Mouse (Mus musculus) testis, adult 2 months (tissue): ENCODE data around the gene Sgsm3.

Source experiments
- CTCF ChIP-seq: fragments of 200-500 bp; IDR thresholded peaks from 2 replicates; pipeline ENCODE4 v1.5.1; 2012; ENCODE audit warnings: low read depth, mild to moderate bottlenecking, inconsistent platforms, low read length, moderate library complexity; ENCODE audit not compliant: control insufficient read depth, insufficient read depth, insufficient replicate concordance
- POLR2A ChIP-seq: fragments of 200-500 bp; IDR thresholded peaks from 2 replicates; pipeline ENCODE4 v1.6.1; 2012; ENCODE audit warnings: low read depth, mild to moderate bottlenecking, inconsistent platforms, low read length, moderate library complexity; ENCODE audit not compliant: control insufficient read depth

DNA sequence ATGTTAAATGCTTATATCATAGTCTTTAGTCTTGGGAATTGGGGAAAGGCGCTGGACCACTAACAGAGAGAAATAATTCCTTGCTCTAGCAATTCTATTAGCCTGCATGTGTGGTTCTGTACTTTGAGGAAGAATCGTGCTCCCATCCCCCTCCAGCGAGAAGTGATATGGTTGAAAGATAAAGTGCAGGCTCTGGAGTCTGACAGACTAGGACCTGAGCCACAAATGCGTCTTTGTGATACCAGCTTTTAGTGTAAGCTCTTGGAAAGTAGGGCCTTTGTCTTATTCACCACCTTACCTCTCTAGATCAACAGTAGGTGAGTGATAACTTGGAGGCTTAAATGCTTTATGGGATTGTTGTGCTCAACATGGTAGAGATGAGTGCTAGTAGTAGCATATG is 3.6 kb downstream of the Sgsm3 start:
- TF ChIP-seq POLR2A (no peak), CTCF (no peak)
